Mouse (Mus musculus) heart, postnatal 0 days (tissue): ENCODE data around the gene Zkscan1. TPM values are rescaled to one million over a fixed set of nuclear protein-coding genes. Genes with fewer than 3 reads are reported as not detected.
A peak's percentile ranks its signal among the peaks of the same experiment; 100 is the strongest.

Experiments
- ATAC-seq: fragments of 200-750 bp; cut with Nextera tagmentation; 2 replicates; pipeline ENCODE4 v1.8.0; 2017; ENCODE audit warnings: low read depth, moderate number of reproducible peaks, moderate library complexity; ENCODE audit not compliant: insufficient read depth
- DNase-seq: peaks from one replicate; pipeline ENCODE4 v3.0.0-alpha.2; 2016; ENCODE audit warnings: low spot score
- H3K27ac ChIP-seq: fragments of 300-500 bp; sonication (generic); 2 replicates; pipeline ENCODE4 v1.5.1; 2014; ENCODE audit warnings: low read depth, mild to moderate bottlenecking
- H3K27me3 ChIP-seq: fragments of 300-500 bp; sonication (generic); 2 replicates; pipeline ENCODE4 v1.6.1; 2014; ENCODE audit warnings: low read length, mixed read lengths; ENCODE audit not compliant: control insufficient read depth, insufficient read depth
- H3K36me3 ChIP-seq: fragments of 300-500 bp; sonication (generic); replicated peaks from 2 replicates; pipeline ENCODE4 v1.6.1; 2014; ENCODE audit warnings: low read length, mixed read lengths; ENCODE audit not compliant: control insufficient read depth, insufficient read depth
- H3K4me1 ChIP-seq: fragments of 300-500 bp; sonication (generic); 2 replicates; pipeline ENCODE4 v1.6.1; 2014; ENCODE audit warnings: antibody characterized with exemption; ENCODE audit not compliant: control insufficient read depth, insufficient read depth
- H3K4me2 ChIP-seq: fragments of 300-500 bp; sonication (generic); 2 replicates; pipeline ENCODE4 v1.6.1; 2014; ENCODE audit warnings: low read depth, mild to moderate bottlenecking, low read length, moderate library complexity
- H3K4me3 ChIP-seq: fragments of 300-500 bp; sonication (generic); 2 replicates; pipeline ENCODE4 v1.5.1; 2014; ENCODE audit warnings: low read depth, low read length
- H3K9ac ChIP-seq: fragments of 300-500 bp; sonication (generic); replicated peaks from 2 replicates; pipeline ENCODE4 v1.6.1; 2014; ENCODE audit warnings: low read depth, low read length, mixed read lengths
- H3K9me3 ChIP-seq: fragments of 300-500 bp; sonication (generic); replicated peaks from 2 replicates; pipeline ENCODE4 v1.6.1; 2016; ENCODE audit warnings: low read length; ENCODE audit not compliant: control insufficient read depth
- CTCF ChIP-seq: IDR thresholded peaks from 2 replicates; pipeline ENCODE4 v1.5.1; 2016; ENCODE audit warnings: antibody characterized with exemption, control low read depth, low read depth
- EP300 ChIP-seq: IDR thresholded peaks from 2 replicates; pipeline ENCODE4 v1.6.1; 2016; ENCODE audit warnings: antibody characterized with exemption, low read depth
- WGBS: fragments of 180-500 bp; shearing (Covaris S2); extraction: QIAGEN DNeasy Blood & Tissue Kit; methylation state at CpG from one replicate; pipeline ENCODE4 v1.1.7; 2014; 5-methylcytosine and 5-hydroxymethylcytosine counted together
- polyA plus RNA-seq: library from polyadenylated mRNA; unstranded; fragments of >200 nt; fragmentation: Nextera tagmentation; extraction: Ambion mirVana; gene quantifications from 2 replicates; pipeline ENCODE4 v1.2.1, GENCODE M21; 2015
- total RNA-seq: library from RNA; depleted of rRNA; stranded (reverse); fragments of >200 nt; gene quantifications from 2 replicates; pipeline ENCODE4 v1.2.3, GENCODE M21; 2014; ENCODE audit warnings: low replicate concordance

The Zkscan1 gene
- total and polyA plus RNA-seq, 2 experiments from 2014 or later, result 6.5 to 19.1 TPM

DNA sequence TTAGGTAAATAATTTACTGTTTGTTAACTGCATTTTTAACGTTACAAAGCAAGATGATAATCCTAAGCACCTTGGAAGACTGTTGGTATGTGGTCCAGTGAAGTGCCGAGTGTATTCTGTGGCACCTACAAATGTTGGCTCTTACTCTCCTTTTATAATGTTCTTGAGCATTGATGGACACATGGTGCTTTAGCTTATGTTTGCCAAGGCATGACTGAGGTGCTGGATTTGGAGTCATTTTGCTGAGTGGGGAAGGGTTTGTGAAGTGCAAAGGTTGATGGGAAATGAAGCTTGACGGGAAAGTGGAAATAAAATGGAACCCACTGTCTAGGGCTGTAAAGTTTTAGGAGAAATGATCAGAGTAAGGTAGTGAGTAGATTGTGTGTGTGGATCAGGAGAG lies 3.5 kb downstream of the Zkscan1 start:
- peaks cover 11% of the 10 kb centered on the region for H3K36me3 ChIP-seq
- no peak overlapping the region for H3K4me2 ChIP-seq
- H3K27me3 ChIP-seq, result no peaks in the 10 kb centered on the region
- ATAC-seq (no peak), DNase-seq (no peak)
- H3K9me3 ChIP-seq, result no peaks in the 10 kb centered on the region
- WGBS, result 81% methylated on average over 3 of the region's 3 CpGs
- no peak overlapping the region for H3K27ac ChIP-seq
- H3K4me3 ChIP-seq, result no peak overlapping the region
- TF ChIP-seq EP300, result no peak
- no peak for TF ChIP-seq CTCF
- no peak overlapping the region for H3K9ac ChIP-seq
- H3K4me1 ChIP-seq, result peaks cover 8% of the 10 kb centered on the region

- DNase-seq (no peak), ATAC-seq (no peak)
- Histone ChIP-seq H3K27me3 (no peaks in the 10 kb centered on the region), H3K9ac (no peak overlapping the region), H3K36me3 (peaks cover 19% of the 10 kb centered on the region), H3K4me3 (no peak overlapping the region), H3K27ac (no peak overlapping the region), H3K4me2 (no peak overlapping the region), H3K9me3 (no peaks in the 10 kb centered on the region), H3K4me1 (peaks cover 8% of the 10 kb centered on the region)
- no peak for TF ChIP-seq EP300
- TF ChIP-seq CTCF, result no peak
- 83% methylated on average over 6 of the region's 6 CpGs for WGBS
Measured at GRCm38 (mm10) chr5:138089108-138089551, 4.2 kb downstream of the Zkscan1 start.

GRCm38 (mm10) chr5:138090271-138090670 lies 5.4 kb downstream of the Zkscan1 start:
- H3K4me2 ChIP-seq, result no peak overlapping the region
- H3K9ac ChIP-seq, result no peak overlapping the region
- H3K4me1 ChIP-seq, result peaks cover 8% of the 10 kb centered on the region
- H3K4me3 ChIP-seq, result no peak overlapping the region
- no peak overlapping the region for H3K27ac ChIP-seq
- ATAC-seq, result no peak
- H3K36me3 ChIP-seq, result peaks cover 31% of the 10 kb centered on the region
- H3K27me3 ChIP-seq, result no peaks in the 10 kb centered on the region
- DNase-seq, result no peak
- TF ChIP-seq EP300, result no peak
- TF ChIP-seq CTCF, result peak; percentile 41
- WGBS, result 81% methylated on average over 3 of the region's 3 CpGs
- no peaks in the 10 kb centered on the region for H3K9me3 ChIP-seq

GRCm38 (mm10) chr5:138090737-138091136 lies 5.9 kb downstream of the Zkscan1 start:
- peaks cover 33% of the 10 kb centered on the region for H3K36me3 ChIP-seq
- no peak overlapping the region for H3K4me3 ChIP-seq
- H3K9me3 ChIP-seq, result no peaks in the 10 kb centered on the region
- H3K4me2 ChIP-seq, result no peak overlapping the region
- H3K9ac ChIP-seq, result no peak overlapping the region
- TF ChIP-seq CTCF (no peak), EP300 (no peak)
- no peak for ATAC-seq
- 90% methylated on average over 5 of the region's 5 CpGs for WGBS
- H3K4me1 ChIP-seq, result peaks cover 8% of the 10 kb centered on the region
- no peak overlapping the region for H3K27ac ChIP-seq
- DNase-seq, result no peak
- H3K27me3 ChIP-seq, result no peaks in the 10 kb centered on the region

- no peak for TF ChIP-seq CTCF
- no peak for TF ChIP-seq EP300
- Histone ChIP-seq H3K4me2 (no peak overlapping the region), H3K36me3 (peaks cover 52% of the 10 kb centered on the region), H3K4me3 (no peak overlapping the region), H3K9me3 (no peaks in the 10 kb centered on the region), H3K27ac (peak overlapping the region; percentile 46), H3K27me3 (no peaks in the 10 kb centered on the region), H3K4me1 (no peaks in the 10 kb centered on the region), H3K9ac (no peak overlapping the region)
- DNase-seq (no peak), ATAC-seq (no peak)
- whole genome bisulfite sequencing, result 82% methylated on average over 4 of the region's 4 CpGs
Measured at GRCm38 (mm10) chr5:138092771-138093170, 7.9 kb downstream of the Zkscan1 start.

DNA sequence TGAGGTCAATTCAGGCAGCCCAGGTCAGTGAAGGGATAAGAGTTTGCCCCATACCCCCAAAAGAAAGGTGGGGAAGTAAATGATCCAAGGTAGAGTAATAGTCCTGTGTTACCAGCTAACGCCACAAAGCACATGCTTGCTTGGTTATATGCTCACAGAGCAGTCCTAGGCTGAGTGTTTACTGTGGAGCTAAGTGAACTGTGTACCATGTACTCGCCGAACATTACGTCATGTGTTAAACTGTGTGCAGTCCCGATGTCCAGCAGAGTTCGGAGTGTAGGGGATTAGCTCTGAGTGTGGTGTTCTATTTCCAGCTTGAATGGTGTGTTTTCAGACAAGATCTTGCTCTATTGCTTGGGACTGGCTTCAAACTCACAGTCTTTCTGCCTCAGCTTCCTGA lies 9.6 kb downstream of the Zkscan1 start:
- H3K9me3 ChIP-seq, result no peaks in the 10 kb centered on the region
- H3K4me3 ChIP-seq, result no peak overlapping the region
- TF ChIP-seq CTCF, result no peak
- ATAC-seq (no peak), DNase-seq (no peak)
- H3K4me1 ChIP-seq, result no peaks in the 10 kb centered on the region
- no peak overlapping the region for H3K9ac ChIP-seq
- H3K4me2 ChIP-seq, result no peak overlapping the region
- H3K27ac ChIP-seq, result no peak overlapping the region
- WGBS, result 90% methylated on average over 6 of the region's 6 CpGs
- H3K27me3 ChIP-seq, result no peaks in the 10 kb centered on the region
- peaks cover 65% of the 10 kb centered on the region for H3K36me3 ChIP-seq
